Mouse (Mus musculus): ENCODE measurements at regions not wholly inside any gene's neighbourhood (a gene's known extent, or its start where the extent isn't known, plus 50 kb on each side); places are given as distances from the start of the nearest gene placed in this dataset.

DNA sequence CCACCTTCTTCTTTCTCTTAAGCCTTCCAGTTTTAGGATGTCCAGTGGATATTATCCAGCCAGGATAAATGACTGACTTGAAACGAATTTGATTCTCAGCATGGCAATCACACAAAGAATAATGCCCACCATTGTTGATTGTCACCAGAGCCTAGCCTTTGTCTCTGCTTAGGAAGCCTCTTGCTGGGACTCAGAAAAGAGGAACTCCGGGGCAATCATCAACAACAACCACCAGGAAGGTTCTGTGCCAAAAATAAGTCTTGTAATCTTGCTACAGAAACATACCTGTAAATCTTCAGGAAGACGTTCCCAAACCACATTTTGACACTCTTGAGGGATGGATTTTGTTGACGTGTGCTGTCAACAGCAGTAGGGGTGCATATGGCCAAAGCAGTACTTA is 268.2 kb upstream of the Acvr2a start:
- DNase-seq, result no peak

DNA sequence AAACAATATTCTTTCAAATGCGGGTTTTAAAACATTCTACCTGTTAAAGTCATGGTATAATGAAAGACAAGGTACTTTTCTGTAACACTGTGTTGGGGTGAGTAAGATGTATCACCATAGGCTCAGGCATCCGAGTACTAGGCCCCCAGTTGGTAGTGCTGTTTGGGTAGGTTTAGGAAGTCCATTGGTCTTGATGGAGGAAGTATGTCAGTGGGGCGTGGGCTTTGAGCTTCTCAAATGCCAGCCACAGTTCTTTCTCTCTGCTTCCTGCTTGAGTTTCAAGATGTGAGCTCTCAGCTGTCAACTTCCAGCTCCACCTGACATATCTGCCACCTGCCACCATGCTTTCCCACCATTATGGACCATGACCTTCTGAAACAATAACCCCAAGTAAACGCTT is 267.7 kb upstream of the Acvr2a start:
- DNase-seq, result no peak

DNA sequence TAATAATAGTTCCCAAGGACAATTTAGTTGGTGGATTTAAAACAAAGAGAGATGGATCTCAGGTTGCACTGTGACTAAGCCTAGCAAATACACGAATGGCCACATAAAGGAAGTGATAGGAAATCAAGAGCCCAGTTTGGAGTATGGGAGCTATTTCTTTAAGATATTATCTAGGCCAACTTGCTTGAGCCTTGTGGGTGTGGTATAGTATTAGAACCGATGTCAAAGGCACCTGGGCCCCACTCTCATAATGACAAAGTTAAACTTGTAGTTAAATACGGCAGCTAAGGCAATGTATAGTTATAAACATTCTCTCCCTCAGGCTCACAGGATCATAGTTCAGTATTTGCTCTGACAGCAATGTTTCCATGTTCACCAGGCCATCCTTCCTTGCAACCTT is 257.3 kb upstream of the Acvr2a start:
- no peak for DNase-seq

GRCm38 (mm10) chr2:48557123-48557522 is 256.8 kb upstream of the Acvr2a start:
- DNase-seq, result no peak

DNA sequence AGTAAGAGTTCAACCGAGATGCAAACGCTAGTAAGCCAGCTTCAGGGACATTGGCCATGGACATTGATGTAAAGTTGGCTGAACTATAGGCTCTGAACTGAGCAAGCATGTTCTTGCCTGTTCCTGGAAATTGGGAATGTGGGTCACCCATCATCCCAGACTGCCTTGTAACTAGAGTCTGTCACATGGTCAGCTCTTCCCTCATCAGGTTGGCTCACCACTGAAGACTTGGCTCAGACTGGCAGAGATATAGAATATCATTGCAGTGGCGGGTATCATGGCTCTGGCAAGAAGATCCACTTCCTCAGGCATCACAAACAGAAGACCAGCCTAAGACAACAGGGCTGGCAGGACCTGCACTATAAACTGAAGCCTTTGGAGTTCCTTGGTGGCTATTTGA is 255.3 kb upstream of the Acvr2a start:
- DNase-seq, result no peak

DNA sequence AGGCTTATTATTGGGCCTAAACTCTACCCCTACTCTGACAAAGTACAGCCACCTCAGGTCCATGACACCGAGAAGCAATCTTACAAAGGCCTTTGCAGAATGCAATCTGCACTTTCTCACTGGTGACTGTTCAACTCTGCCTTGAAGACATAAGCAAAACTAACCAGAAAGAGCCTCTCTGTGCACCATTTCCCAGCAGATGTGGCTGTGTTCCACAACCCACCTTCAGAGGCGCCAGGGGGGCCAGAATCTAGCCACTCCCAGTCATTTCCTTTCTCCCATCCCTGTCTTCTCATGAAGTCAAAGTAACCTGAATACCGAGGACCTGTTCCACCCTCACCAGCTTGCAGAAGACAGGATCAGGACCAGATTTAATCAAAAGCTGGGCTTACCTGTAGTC is 250.3 kb upstream of the Acvr2a start:
- no peak for DNase-seq

DNA sequence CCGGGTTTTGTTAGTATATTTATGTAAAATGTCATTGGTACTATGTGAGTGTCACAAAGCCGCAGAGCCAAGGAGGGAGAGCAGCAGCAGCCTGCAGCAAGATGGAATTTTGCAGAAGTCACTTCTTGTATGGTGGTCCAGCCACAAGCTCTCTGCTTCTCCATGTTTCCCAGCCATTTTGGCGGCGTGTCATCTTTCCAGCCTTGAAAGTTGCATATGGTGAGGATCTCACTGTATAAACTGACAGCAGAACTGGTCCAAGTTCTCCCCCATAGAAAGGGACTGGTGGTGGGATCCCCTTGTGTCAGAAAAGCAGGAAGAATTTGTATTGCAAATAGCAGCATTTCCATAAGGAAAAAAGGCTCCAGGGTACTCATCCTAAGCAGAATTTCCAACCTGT is 249.7 kb upstream of the Acvr2a start:
- no peak for DNase-seq

DNA sequence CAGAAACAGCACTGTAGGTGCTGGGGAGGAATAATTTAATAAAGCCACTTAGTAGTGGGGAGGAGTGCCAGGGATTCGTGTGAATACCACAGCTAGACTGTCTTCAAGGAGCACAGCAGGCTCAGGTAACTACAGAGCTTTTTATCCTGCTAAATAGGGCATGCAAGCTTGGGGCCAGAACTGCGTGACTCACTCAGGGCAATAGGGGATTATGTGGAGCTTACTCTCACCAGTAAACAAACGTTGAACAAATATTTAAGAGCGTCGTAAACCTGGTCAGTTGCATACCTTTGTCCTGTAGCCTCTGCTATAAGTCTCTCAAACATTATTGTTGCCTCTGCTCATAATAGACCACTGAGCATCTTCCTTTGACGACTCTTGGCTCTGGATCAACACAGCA is 246.0 kb upstream of the Acvr2a start:
- no peak for DNase-seq

GRCm38 (mm10) chr2:48586162-48586830 is 227.6 kb upstream of the Acvr2a start:
- DNase-seq, result no peak

GRCm38 (mm10) chr2:48586831-48587169 is 227.1 kb upstream of the Acvr2a start:
- no peak for DNase-seq

- no peak for DNase-seq
Observed at GRCm38 (mm10) chr2:48589709-48590108, 224.2 kb upstream of the Acvr2a start.

DNA sequence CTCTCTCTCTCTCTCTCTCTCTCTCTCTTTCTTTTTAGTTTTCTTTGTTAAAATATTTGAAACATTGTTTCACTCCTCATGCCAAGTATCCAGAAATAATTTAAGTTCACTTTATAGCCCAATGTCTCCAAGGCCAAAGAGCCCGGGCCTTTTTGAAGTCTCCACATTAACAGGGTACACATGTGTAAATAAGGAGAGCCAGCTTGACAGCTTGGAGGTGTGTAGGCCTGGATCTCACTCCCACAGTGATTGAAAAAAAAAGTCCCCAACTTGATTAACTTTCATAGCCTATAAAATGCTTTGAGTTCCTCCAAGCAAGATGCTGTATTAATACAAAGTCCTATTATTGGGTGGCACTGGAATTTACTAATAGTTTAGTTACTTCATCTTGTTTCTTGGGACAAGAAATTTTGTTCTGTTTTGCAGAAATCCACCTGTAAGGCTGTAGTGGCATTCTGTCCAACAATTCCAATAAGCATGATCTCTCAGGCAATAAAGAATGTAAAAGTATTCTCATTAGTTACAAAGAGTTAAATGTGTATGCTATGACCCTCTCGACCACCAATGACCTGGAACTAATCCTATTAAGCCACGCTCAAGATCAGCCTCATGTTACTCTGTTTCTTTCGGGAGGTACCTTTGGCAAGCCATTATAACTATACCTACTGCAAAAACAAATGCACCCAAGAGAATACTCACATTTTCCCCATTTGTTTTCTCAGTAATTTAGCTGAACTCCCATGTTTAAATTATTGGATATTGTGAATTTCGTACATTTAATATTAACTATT is 215.9 kb upstream of the Acvr2a start:
- no peak for DNase-seq

DNA sequence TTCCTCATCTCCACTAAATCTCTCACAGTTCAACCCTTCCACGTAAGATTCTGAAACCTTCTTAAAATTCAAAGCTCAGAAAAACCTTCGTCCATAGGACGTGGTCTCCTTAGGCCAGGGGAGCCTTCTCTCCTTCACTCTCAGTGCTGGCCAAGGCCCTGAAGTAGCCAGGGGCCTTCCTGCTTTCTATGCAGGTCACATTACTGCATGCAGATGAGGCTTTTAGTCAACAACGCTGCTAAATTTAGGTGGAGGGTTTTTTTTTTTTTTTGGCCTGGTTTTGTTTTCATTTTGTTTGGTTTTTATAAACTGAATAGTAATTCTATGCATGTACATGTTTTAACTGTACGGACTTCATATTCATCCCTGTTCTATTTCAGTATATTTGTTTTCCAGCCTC is 214.5 kb upstream of the Acvr2a start:
- no peak for DNase-seq

DNA sequence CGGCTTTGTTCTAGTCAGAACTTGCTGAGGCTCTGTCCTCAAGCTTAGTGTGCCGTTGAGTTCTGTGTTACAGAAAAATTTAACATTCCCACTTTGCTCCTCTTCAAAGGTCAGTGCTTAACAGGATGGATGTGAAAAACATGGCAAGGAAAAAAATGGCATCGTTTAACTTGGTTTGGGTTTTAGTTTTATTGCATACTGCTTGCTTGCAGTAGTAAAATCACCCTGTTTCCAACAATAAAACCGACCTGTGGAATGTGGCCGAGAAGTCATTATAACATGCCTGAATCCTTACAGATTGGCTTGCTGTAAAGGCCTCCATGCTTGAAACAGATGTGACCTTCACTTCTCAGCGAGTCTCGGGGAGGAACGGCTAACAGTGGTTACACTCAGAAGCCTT is 212.1 kb upstream of the Acvr2a start:
- DNase-seq, result no peak

GRCm38 (mm10) chr2:48609466-48609865 is 204.4 kb upstream of the Acvr2a start:
- no peak for DNase-seq

GRCm38 (mm10) chr2:48612251-48612650 is 201.7 kb upstream of the Acvr2a start:
- no peak for DNase-seq

DNA sequence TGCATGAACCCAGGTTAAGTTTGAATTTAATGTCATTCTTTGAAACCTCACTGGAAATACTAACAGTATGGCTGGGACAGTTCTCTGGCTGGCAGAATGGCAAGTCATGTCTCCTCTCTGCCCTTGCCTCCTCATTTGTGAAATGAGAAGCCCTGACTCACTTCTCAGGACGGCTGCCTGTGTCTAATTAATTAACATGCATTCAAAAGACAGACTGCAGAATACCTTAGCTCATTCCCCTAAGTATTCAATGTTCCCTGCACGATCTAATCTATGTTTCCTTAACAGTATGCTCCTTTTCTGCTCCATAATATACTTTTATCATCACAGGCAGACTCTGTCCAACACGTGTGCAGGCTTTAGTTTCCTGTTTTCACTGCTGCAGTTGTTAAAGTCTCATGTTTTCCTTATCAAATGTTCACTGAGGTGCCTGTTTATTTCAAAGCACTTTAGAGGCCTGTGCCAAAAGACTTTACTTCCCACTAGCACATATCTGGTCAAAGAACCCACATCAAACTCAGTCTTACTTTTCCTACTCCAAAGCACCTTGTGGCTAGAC is 196.7 kb upstream of the Acvr2a start:
- no peak for DNase-seq

GRCm38 (mm10) chr2:48619042-48619441 is 194.9 kb upstream of the Acvr2a start:
- DNase-seq, result peak; percentile 46

DNA sequence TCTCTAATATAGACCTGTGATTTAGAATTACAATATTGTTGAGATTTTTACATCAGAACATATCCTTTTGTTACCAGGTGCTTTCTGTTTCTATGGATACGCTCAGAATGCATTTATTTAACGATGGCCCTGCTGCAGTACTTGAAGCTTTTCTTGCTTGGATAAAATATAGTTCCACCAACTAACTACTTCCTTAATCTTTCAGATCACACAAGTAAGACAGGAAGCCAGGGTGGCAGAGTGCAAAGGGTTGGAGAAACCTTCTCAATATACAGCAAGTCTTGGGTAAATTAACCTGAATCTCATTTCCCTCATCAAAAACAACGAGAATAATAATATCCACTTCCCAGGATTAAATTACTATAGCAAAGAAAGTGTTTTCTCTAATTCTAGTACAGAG is 193.1 kb upstream of the Acvr2a start:
- no peak for DNase-seq

- DNase-seq, result no peak
Observed at GRCm38 (mm10) chr2:48622316-48622715, 191.6 kb upstream of the Acvr2a start.

DNA sequence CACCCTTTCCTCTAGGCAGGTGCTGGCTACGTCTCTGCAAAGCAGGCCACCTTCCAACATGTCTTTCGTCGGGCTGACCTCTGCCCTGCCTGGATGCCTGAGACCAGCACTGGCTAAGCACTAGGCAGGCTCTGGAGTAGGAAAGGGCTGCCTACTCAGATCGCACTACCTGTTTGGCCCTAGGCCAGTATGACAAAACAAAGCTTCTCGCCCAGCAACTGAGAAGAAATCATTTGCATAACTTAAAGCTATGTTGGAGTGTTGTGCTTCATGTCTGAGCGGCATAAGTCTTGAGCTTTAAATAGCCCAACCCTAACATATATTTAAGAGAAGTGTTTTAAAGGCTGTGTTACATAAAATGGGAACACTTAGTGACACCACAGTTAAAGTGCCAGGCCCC is 189.9 kb upstream of the Acvr2a start:
- peak; percentile 33 for DNase-seq

DNA sequence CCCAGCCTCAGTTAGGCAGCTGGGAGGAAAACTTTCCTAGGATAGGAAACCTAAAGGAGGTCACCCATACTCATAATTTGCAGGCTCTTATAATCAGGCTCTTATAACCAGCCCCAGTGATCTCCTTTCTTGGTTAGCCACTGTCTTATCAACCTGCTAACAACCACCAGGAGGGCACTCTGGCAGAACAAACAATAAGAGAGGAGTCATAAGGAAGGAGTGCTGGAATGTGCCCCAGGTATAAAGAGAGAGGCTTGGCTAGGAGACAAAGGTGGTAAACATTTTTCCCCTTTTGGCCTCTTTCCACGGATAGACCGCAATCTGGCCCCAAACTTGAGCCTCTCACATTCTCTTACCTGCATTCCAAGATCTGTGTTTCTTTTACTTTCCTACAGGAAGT is 189.4 kb upstream of the Acvr2a start:
- DNase-seq, result no peak

GRCm38 (mm10) chr2:48627011-48627410 is 186.9 kb upstream of the Acvr2a start:
- no peak for DNase-seq

Measured in kidney, adult 11 months (tissue).